Mouse (Mus musculus) neural tube, embryonic 13.5 days (tissue): Measurements from ENCODE around the gene Galnt6. TPM values are rescaled to one million over a fixed set of nuclear protein-coding genes. Genes with fewer than 3 reads are reported as not detected.

ENCODE experiments used
- ATAC-seq: fragments of 200-750 bp; cut with Nextera tagmentation; 2 replicates; pipeline ENCODE4 v1.8.0; 2017; ENCODE audit warnings: low read depth, mild to moderate bottlenecking, moderate TSS enrichment, moderate library complexity
- H3K27ac ChIP-seq: fragments of 300-500 bp; sonication (generic); replicated peaks from 2 replicates; pipeline ENCODE4 v1.5.1; 2015; ENCODE audit warnings: moderate library complexity, mild to moderate bottlenecking, inconsistent platforms
- H3K27me3 ChIP-seq: fragments of 300-500 bp; sonication (generic); 2 replicates; pipeline ENCODE4 v1.6.1; 2015; ENCODE audit warnings: mild to moderate bottlenecking, inconsistent platforms
- H3K36me3 ChIP-seq: fragments of 300-500 bp; sonication (generic); 2 replicates; pipeline ENCODE4 v1.6.1; 2015; ENCODE audit warnings: mild to moderate bottlenecking, inconsistent platforms
- H3K4me1 ChIP-seq: fragments of 300-500 bp; sonication (generic); replicated peaks from 2 replicates; pipeline ENCODE4 v1.6.1; 2015; ENCODE audit warnings: inconsistent platforms
- H3K4me2 ChIP-seq: fragments of 300-500 bp; sonication (generic); 2 replicates; pipeline ENCODE4 v1.6.1; 2015; ENCODE audit warnings: inconsistent platforms, mild to moderate bottlenecking, moderate library complexity
- H3K4me3 ChIP-seq: fragments of 300-500 bp; sonication (generic); 2 replicates; pipeline ENCODE4 v1.5.1; 2015; ENCODE audit warnings: mild to moderate bottlenecking, inconsistent platforms
- H3K9ac ChIP-seq: fragments of 300-500 bp; sonication (generic); 2 replicates; pipeline ENCODE4 v1.6.1; 2015; ENCODE audit warnings: moderate library complexity, mild to moderate bottlenecking, inconsistent platforms
- H3K9me3 ChIP-seq: fragments of 300-500 bp; sonication (generic); 2 replicates; pipeline ENCODE4 v1.6.1; 2016; ENCODE audit warnings: inconsistent platforms
- WGBS: fragments of 180-500 bp; shearing (Covaris S2); methylation state at CpG from one replicate; pipeline ENCODE4 v1.1.7; 2015; 5-methylcytosine and 5-hydroxymethylcytosine counted together
- polyA plus RNA-seq: library from polyadenylated mRNA; unstranded; fragments of >200 nt; fragmentation: Nextera tagmentation; extraction: Ambion mirVana; gene quantifications from 2 replicates; pipeline ENCODE4 v1.2.1, GENCODE M21; 2015

The Galnt6 gene
- polyA plus RNA-seq, 1 experiment from 2014 or later: 0.38 TPM

DNA sequence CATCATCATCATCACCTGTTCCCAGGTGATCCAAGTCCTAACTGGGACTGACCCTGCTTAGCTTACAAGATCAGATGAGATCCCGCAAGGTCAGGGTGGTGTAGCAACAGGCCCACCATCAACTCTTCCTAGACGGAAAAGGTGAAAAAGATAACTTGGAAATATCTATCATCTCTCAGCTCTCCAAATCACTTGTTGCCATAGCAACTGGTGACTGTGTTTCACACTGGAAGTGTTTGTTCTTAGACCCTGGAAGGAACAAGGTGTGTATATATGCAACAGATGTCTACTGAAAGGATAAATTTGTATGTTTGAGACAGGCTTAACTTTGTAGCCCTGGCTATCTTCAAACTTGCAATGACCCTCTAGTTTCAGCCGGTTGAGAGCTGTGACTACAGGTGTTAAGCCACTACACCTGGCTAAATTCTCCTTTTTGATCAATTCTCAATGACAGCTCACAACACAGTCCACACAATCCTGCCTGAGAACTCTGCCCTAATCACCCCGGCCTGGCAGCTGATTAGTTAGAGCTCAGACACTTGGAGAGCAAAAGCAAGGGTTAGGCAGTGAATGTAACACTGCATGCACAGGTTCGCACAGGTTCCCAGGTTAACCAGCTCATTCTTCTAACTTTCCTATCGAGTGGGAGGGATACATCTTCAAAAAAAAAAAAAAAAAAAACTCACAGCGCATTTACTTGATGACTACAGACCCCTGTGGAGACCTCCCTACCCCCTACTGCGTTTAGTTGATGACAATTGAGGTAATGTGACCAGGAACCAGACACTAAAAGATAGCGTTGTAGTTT lies 63.6 kb downstream of the Galnt6 start:
- 23% methylated on average over 9 of the region's 9 CpGs for WGBS
- peaks cover 15% of the 10 kb centered on the region; the same call in 1 of the 2 replicates for H3K4me1 ChIP-seq
- ATAC-seq: no peak
- H3K9ac ChIP-seq: no peak overlapping the region
- H3K9me3 ChIP-seq: no peaks in the 10 kb centered on the region
- H3K27me3 ChIP-seq: peaks cover 14% of the 10 kb centered on the region
- H3K4me3 ChIP-seq: no peak overlapping the region
- no peaks in the 10 kb centered on the region for H3K36me3 ChIP-seq
- H3K4me2 ChIP-seq: no peak overlapping the region
- no peak overlapping the region for H3K27ac ChIP-seq

DNA sequence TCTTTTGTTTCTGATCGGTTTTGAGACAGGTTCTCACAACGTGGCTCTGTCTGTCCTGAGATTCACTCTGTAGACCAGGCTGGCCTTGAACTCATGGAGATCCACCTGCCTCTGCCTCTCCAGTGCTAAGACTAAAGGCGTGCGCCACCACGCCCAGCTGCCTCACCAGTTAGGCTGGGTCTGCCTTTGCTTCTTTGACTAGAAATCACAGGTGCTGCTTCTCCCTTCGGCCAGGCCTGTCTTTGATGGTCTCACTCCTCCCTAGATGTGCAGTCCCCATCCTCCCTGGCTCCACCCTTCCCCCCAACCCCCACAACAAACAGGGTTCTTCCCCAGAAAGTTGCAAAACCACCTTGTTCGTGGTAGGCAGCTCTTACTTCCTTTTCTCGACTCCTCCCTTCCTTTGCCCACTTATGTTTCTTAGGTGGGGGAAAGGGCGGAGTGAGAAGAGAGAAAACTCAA lies 64.3 kb downstream of the Galnt6 start:
- Histone ChIP-seq H3K4me3 (no peak overlapping the region), H3K9me3 (no peaks in the 10 kb centered on the region), H3K27ac (no peak overlapping the region), H3K4me2 (no peak overlapping the region), H3K36me3 (no peaks in the 10 kb centered on the region), H3K4me1 (peaks cover 15% of the 10 kb centered on the region; the same call in 1 of the 2 replicates), H3K9ac (no peak overlapping the region), H3K27me3 (peaks cover 14% of the 10 kb centered on the region)
- WGBS: 76% methylated on average over 9 of the region's 9 CpGs
- ATAC-seq: no peak

DNA sequence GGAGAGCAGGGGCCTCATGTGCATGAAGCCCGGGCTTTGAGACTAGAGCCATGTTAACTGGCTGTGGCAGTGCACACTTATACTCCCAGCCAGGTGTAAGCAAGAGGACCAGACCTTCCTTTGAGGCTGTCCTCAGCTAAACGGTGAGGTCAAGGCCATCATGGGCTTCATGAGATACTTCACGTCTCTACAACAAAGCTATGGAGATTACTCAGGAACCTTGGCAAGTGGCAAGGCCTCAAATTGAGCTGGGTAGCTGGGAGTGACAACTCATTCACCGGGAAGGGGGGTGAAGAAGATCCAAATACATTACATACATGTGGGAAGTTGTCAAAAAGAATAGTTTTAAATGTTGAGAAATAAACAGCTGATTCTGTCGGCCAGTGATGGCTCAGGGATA lies 68.4 kb downstream of the Galnt6 start:
- Histone ChIP-seq H3K9me3 (no peaks in the 10 kb centered on the region), H3K27ac (no peak overlapping the region), H3K36me3 (no peaks in the 10 kb centered on the region), H3K4me2 (no peak overlapping the region), H3K27me3 (peaks cover 7% of the 10 kb centered on the region; the same call in 1 of the 2 replicates), H3K9ac (no peak overlapping the region), H3K4me3 (no peak overlapping the region), H3K4me1 (0 out of 2 replicates have a peak, but pooled peaks cover 3% of the 10 kb centered on the region)
- ATAC-seq: no peak
- WGBS: 91% methylated on average over 5 of the region's 5 CpGs

DNA sequence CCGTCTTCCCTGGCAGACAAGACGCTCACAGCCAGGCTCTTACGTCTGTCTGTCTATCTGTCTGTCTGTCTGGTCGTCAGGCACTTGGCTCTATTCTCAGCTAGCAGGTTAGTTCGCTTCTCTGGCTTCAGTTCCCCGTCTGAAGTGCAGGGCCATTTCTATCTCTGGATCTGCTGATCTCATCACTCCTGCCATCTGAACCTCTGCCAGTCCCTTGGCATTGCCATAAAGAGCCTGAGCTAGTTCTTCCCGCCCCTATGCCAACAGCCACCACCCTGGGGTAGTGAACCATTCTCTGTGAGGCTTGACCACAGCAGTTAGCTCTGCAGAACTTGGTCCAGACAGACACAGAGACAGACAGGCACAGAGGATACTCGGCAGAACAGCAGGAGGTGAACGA lies 68.9 kb downstream of the Galnt6 start:
- H3K9ac ChIP-seq: no peak overlapping the region
- H3K27me3 ChIP-seq: peaks cover 7% of the 10 kb centered on the region; the same call in 1 of the 2 replicates
- no peak overlapping the region for H3K4me3 ChIP-seq
- no peak overlapping the region for H3K27ac ChIP-seq
- H3K36me3 ChIP-seq: no peaks in the 10 kb centered on the region
- 89% methylated on average over 9 of the region's 9 CpGs for WGBS
- no peak for ATAC-seq
- H3K9me3 ChIP-seq: no peaks in the 10 kb centered on the region
- H3K4me2 ChIP-seq: no peak overlapping the region
- H3K4me1 ChIP-seq: no peaks in the 10 kb centered on the region

DNA sequence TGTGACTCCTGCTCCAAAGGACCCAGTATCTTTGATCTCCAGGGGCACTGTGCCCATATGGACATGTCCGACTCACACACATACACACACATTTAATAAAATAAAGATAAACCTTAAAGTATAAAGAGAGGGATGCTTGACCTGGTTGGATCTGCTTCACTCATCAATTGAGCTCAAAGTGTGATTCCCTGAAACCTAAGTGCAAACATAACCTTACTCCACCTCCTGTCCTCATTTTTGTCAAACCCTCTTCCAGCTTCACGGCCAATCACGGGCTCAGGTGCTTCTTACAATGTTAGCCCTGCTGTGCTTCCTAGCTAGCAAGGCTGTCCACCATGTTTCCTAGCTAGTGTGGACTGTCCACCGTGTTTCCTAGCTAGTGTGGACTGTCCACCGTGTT lies 74.0 kb downstream of the Galnt6 start:
- no peak overlapping the region for H3K4me3 ChIP-seq
- ATAC-seq: no peak
- 89% methylated on average over 5 of the region's 5 CpGs for WGBS
- H3K36me3 ChIP-seq: no peaks in the 10 kb centered on the region
- H3K4me1 ChIP-seq: no peaks in the 10 kb centered on the region
- no peak overlapping the region for H3K9ac ChIP-seq
- H3K9me3 ChIP-seq: no peaks in the 10 kb centered on the region
- H3K27me3 ChIP-seq: no peaks in the 10 kb centered on the region
- no peak overlapping the region for H3K27ac ChIP-seq
- no peak overlapping the region for H3K4me2 ChIP-seq

DNA sequence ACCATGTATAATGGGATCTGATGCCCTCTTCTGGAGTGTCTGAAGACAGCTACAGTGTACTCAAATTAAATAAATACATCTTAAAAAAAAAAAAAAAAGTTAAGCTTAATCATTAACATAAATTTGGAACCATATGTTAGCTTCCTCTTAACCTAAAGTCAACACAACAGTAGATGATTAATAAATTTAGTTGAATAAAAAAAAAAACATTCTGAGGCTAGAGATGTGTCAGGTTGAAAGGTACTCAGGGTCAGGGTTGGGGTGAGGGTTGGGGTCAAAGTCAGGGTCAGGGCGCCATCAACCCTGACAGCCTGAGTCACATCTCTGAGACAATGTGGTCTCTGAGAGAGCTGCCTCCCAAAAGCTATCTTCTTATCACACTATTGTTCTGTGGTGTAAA lies 74.9 kb downstream of the Galnt6 start:
- Histone ChIP-seq H3K36me3 (no peaks in the 10 kb centered on the region), H3K27ac (no peak overlapping the region), H3K9me3 (no peaks in the 10 kb centered on the region), H3K27me3 (no peaks in the 10 kb centered on the region), H3K4me2 (no peak overlapping the region), H3K9ac (no peak overlapping the region), H3K4me3 (no peak overlapping the region), H3K4me1 (no peaks in the 10 kb centered on the region)
- WGBS: 80% methylated on average over 1 of the region's 1 CpGs
- ATAC-seq: no peak

DNA sequence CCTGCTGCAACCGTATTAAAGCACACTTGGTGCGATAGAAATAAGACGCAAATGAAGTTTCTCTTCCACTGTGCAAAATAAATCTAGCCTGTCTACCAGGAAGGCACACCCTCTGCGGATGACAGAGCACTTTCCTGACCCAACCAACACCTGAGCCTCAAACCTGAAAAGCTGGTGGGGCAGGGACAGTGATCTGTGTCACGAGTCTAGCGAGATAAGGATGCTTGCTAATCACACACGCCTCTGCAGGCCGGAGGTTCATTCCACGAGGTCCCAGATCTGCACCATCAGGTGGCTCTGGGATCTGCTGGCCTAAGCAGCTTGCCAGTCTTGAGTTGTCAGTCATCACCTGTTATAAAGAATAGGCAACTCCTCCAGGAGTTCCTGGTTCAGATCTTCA lies 77.6 kb downstream of the Galnt6 start:
- Histone ChIP-seq H3K4me2 (no peak overlapping the region), H3K27me3 (no peaks in the 10 kb centered on the region), H3K36me3 (no peaks in the 10 kb centered on the region), H3K4me3 (no peak overlapping the region), H3K9ac (no peak overlapping the region), H3K9me3 (no peaks in the 10 kb centered on the region), H3K4me1 (no peaks in the 10 kb centered on the region), H3K27ac (no peak overlapping the region)
- ATAC-seq: no peak
- WGBS: 91% methylated on average over 9 of the region's 9 CpGs

DNA sequence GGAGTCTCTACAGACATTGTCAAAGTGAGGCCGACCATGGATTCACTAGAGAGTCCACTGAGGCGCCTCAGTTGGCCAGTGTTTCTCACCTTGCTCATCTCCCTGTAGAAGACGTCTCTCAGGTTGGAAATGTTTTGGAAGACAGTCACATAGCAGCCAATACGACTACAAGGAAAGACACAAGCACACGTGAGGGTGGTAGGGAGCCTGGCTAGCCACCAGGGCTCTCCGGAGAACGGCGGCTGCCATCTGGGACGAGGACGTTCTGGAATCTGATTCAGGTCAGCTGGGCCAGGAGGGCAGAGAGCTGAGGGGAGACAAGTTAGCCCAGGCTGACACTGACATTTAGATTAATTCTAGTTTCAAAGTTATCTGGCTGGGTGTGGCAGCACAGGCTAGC lies 79.1 kb downstream of the Galnt6 start:
- no peak overlapping the region for H3K9ac ChIP-seq
- no peak overlapping the region for H3K4me3 ChIP-seq
- H3K27ac ChIP-seq: no peak overlapping the region
- H3K27me3 ChIP-seq: no peaks in the 10 kb centered on the region
- no peak overlapping the region for H3K4me2 ChIP-seq
- WGBS: 87% methylated on average over 10 of the region's 10 CpGs
- H3K9me3 ChIP-seq: no peaks in the 10 kb centered on the region
- no peaks in the 10 kb centered on the region for H3K36me3 ChIP-seq
- no peak for ATAC-seq
- H3K4me1 ChIP-seq: no peaks in the 10 kb centered on the region

DNA sequence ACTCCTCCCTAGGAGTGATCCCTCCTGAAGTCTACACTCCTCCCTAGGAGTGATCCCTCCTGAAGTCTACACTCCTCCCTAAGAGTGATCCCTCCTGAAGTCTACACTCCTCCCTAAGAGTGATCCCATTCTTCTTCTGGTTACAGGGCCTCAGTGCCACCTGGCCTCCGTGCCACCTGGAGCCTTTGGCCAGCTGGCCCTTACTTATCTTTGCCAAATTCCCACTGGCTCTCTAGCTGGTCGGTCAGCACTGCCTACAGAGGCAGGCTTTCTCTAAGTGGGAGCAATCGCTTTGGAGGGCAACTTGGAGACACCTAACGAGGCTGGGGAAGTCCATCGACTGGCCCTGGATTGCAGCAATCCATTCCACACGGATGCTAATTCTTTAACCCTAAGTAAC lies 83.0 kb downstream of the Galnt6 start:
- 85% methylated on average over 6 of the region's 6 CpGs for WGBS

DNA sequence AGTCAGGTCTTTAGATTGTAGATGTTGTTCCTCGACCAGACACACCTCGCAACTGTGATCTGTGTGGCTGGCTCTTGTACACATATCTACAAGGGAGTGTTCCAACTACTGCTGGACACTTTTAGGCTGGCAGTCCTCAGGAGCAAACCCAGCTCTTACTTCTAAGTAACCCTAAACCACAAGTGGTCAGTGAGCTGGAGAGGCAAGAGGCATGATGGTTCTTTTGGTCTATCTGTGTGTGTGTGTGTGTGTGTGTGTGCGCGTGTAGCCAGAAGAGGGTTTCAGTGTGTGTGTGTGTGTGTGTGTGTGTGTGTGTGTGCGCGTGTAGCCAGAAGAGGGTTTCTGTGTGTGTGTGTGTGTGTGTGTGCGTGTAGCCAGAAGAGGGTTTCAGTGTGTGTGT lies 86.7 kb downstream of the Galnt6 start:
- 94% methylated on average over 7 of the region's 7 CpGs for WGBS

More for the DNA sequence above, 83.0 kb downstream of the Galnt6 start:
- Histone ChIP-seq H3K9ac (no peak overlapping the region), H3K4me1 (no peaks in the 10 kb centered on the region), H3K4me3 (no peak overlapping the region), H3K4me2 (no peak overlapping the region), H3K36me3 (no peaks in the 10 kb centered on the region), H3K9me3 (no peaks in the 10 kb centered on the region), H3K27ac (no peak overlapping the region), H3K27me3 (no peaks in the 10 kb centered on the region)
- ATAC-seq: no peak

More for the DNA sequence above, 86.7 kb downstream of the Galnt6 start:
- Histone ChIP-seq H3K36me3 (no peaks in the 10 kb centered on the region), H3K9ac (no peak overlapping the region), H3K27me3 (peaks cover 18% of the 10 kb centered on the region), H3K4me2 (no peak overlapping the region), H3K4me1 (peaks cover under 1% of the 10 kb centered on the region; the same call in 1 of the 2 replicates), H3K4me3 (no peak overlapping the region), H3K9me3 (no peaks in the 10 kb centered on the region), H3K27ac (no peak overlapping the region)
- no peak for ATAC-seq
